In the genomic region with DNA sequence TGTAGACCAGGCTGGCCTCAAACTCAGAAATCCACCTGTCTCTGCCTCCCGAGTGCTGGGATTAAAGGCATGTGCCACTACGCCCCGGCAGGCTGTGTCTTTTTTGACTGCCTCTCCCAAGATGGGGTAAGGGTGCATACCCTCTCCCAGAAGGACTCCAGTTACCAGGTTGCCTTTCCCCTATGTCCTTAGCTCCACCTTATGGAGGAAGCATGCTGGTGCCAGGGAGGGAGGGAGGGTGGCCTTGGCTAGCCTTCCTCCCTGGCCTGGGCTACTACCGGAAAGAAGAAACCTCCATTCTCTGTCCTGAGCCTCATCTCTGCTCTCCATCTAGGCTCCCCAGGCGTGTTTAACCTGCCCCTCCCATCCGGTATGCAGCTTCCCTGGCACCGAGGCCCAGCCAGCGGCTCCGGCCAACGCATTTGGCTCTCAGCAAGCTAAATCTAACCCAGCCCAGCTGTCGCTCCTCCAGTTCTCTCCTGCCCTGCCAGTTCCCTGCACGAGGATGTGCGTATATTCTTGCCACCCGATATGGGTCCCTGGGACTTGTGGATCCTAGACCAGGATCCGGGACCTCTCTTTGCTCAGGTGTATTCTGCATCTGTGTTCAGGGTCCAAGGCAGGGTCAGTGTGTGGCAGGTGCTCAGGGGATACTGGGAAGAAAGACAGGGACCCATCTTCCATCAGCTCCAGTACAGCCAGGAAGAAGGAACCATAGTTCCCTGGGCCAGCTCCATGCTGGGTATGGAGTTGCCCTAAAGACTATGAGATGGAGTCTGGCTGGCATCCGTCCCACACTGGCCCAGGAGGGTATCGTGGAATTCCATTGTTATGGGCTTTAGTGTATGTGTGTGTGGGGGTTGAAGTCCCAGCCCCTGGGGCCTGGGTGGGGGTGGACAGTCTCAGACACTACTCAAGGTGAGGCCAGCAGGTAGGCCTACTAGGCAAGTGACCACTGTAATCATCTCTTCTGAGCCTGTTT, we compare ENCODE assay signal across 7 mouse cellular contexts. TPM values are rescaled to one million over a fixed set of nuclear protein-coding genes. Genes with fewer than 3 reads are reported as not detected.
DNase-seq lines count a peak whose midpoint lies in the region; ATAC-seq and TF ChIP-seq lines count a peak whose summit lies in the region.

No protein-coding gene starts in this region.

- H3K9ac ChIP-seq in forebrain, embryonic 12.5 days, result 0 out of 2 replicates have a peak overlapping the region, but pooled peaks have one; percentile 21

- H3K27ac ChIP-seq in forebrain, embryonic 12.5 days, result 0 out of 2 replicates have a peak overlapping the region, but pooled peaks have one; percentile 36

- intact Hi-C loops in heart, postnatal 25 days (cut with DNase I), result no loop called here

- H3K9me3 ChIP-seq in forebrain, embryonic 12.5 days, result no peaks in the 10 kb centered on the region

- H3K4me3 ChIP-seq in forebrain, embryonic 12.5 days (replicated peaks), result no peak overlapping the region
- H3K4me3 ChIP-seq in lung, adult 2 months (replicated peaks; ENCODE audit: extremely low read depth, low read depth, low read length), result no peak overlapping the region

- peak; percentile 52 for DNase-seq in 416B (ENCODE audit: low read depth)
- DNase-seq in MN1 (ENCODE audit: low spot score), result peak; percentile 64
- peak; percentile 60 for DNase-seq in heart, postnatal 25 days (ENCODE audit: low spot score)
- peak; percentile 68 for DNase-seq in lung, adult 2 months
- DNase-seq in urinary bladder, postnatal 14 days (ENCODE audit: low spot score), result peak; percentile 82
- no peak for DNase-seq in retina, postnatal 1 day

- no peak overlapping the region for H3K4me2 ChIP-seq in forebrain, embryonic 12.5 days

- 65% methylated on average over 17 of the region's 17 CpGs for WGBS in forebrain, embryonic 12.5 days
- WGBS in lung, adult 2 months, result 26% methylated on average over 17 of the region's 17 CpGs

- TF ChIP-seq POLR2A in lung, adult 2 months (IDR thresholded peaks at IDR 0.05; ENCODE audit: borderline replicate concordance, extremely low read depth, low read depth, low read length), result no peak

- peaks cover 5% of the 10 kb centered on the region; the same call in 1 of the 2 replicates for H3K27me3 ChIP-seq in forebrain, embryonic 12.5 days

- H3K36me3 ChIP-seq in forebrain, embryonic 12.5 days (replicated peaks), result no peaks in the 10 kb centered on the region

- no peak for ATAC-seq in forebrain, embryonic 12.5 days (ENCODE audit: low FRiP score)

- TF ChIP-seq CTCF in lung, adult 2 months (IDR thresholded peaks at IDR 0.05; ENCODE audit: insufficient read depth, low read length), result peak; percentile 50

- peaks cover 50% of the 10 kb centered on the region for H3K4me1 ChIP-seq in forebrain, embryonic 12.5 days
- peaks cover 44% of the 10 kb centered on the region for H3K4me1 ChIP-seq in lung, adult 2 months (ENCODE audit: control insufficient read depth, insufficient read depth, low read length)

RNA-seq across cellular contexts. Expression of gene Osbpl2, which starts 4.9 kb away (rescaled TPM):
- 46.2 and 46.9 TPM in 2 replicates for polyA plus RNA-seq in forebrain, embryonic 12.5 days (2016; fragmentation: Nextera tagmentation; extraction: Ambion mirVana)
- total RNA-seq in heart, postnatal 25 days (2021), result 10 to 100 TPM; 32.3 to 36.4 TPM
- 27.9 and 34.5 TPM in 2 replicates for polyA plus RNA-seq in lung, adult 2 months (2012; rRNA removed)

RNA-seq across cellular contexts. Expression of gene Hrh3, which starts 9.9 kb away (rescaled TPM):
- polyA plus RNA-seq in forebrain, embryonic 12.5 days (2016; fragmentation: Nextera tagmentation; extraction: Ambion mirVana), result 3.3 and 3.5 TPM in 2 replicates
- not detected for total RNA-seq in heart, postnatal 25 days (2021)
- polyA plus RNA-seq in lung, adult 2 months (2012; rRNA removed), result 0.10 and 0.15 TPM in 2 replicates

RNA-seq across cellular contexts. Expression of gene Mtg2, which starts 43.8 kb away (rescaled TPM):
- polyA plus RNA-seq in forebrain, embryonic 12.5 days (2016; fragmentation: Nextera tagmentation; extraction: Ambion mirVana), result 31.5 and 31.6 TPM in 2 replicates
- total RNA-seq in heart, postnatal 25 days (2021), result 10 to 100 TPM; 23.0 to 27.4 TPM
- 15.2 and 17.1 TPM in 2 replicates for polyA plus RNA-seq in lung, adult 2 months (2012; rRNA removed)

RNA-seq across cellular contexts. Expression of gene Adrm1, which starts 57.1 kb away (rescaled TPM):
- 213 and 225 TPM in 2 replicates for polyA plus RNA-seq in forebrain, embryonic 12.5 days (2016; fragmentation: Nextera tagmentation; extraction: Ambion mirVana)
- total RNA-seq in heart, postnatal 25 days (2021), result 10 to 100 TPM; 73.1 to 83.5 TPM
- 108 and 114 TPM in 2 replicates for polyA plus RNA-seq in lung, adult 2 months (2012; rRNA removed)
